Mouse (Mus musculus) kidney, embryonic 16.5 days (tissue): Measurements from ENCODE around the gene Ncoa1. TPM values are rescaled to one million over a fixed set of nuclear protein-coding genes. Genes with fewer than 3 reads are reported as not detected.
A peak's percentile ranks its signal among the peaks of the same experiment; 100 is the strongest.

Experiments used
- ATAC-seq: fragments of 200-750 bp; cut with Nextera tagmentation; 2 replicates; pipeline ENCODE4 v1.8.0; 2017; ENCODE audit warnings: moderate TSS enrichment; ENCODE audit not compliant: low FRiP score, low TSS enrichment
- H3K27ac ChIP-seq: fragments of 300-500 bp; sonication (generic); 2 replicates; pipeline ENCODE4 v1.5.1; 2014; ENCODE audit warnings: low read length
- H3K27me3 ChIP-seq: fragments of 300-500 bp; sonication (generic); 2 replicates; pipeline ENCODE4 v1.6.1; 2014; ENCODE audit warnings: low read length, control low read depth, mixed read lengths; ENCODE audit not compliant: insufficient read depth
- H3K36me3 ChIP-seq: fragments of 300-500 bp; sonication (generic); 2 replicates; pipeline ENCODE4 v1.6.1; 2014; ENCODE audit warnings: low read length, control low read depth, mixed read lengths; ENCODE audit not compliant: insufficient read depth
- H3K4me1 ChIP-seq: fragments of 300-500 bp; sonication (generic); 2 replicates; pipeline ENCODE4 v1.6.1; 2014; ENCODE audit warnings: low read length, control low read depth, mixed read lengths; ENCODE audit not compliant: insufficient read depth
- H3K4me2 ChIP-seq: fragments of 300-500 bp; sonication (generic); replicated peaks from 2 replicates; pipeline ENCODE4 v1.6.1; 2014; ENCODE audit warnings: low read depth, low read length
- H3K4me3 ChIP-seq: fragments of 300-500 bp; sonication (generic); 2 replicates; pipeline ENCODE4 v1.5.1; 2014; ENCODE audit warnings: mild to moderate bottlenecking, low read length
- H3K9ac ChIP-seq: fragments of 300-500 bp; sonication (generic); replicated peaks from 2 replicates; pipeline ENCODE4 v1.6.1; 2014; ENCODE audit warnings: low read length
- H3K9me3 ChIP-seq: fragments of 300-500 bp; sonication (generic); 2 replicates; pipeline ENCODE4 v1.6.1; 2016; ENCODE audit warnings: low read length, control low read depth
- WGBS: fragments of 180-500 bp; shearing (Covaris S2); extraction: QIAGEN DNeasy Blood & Tissue Kit; methylation state at CpG from one replicate; pipeline ENCODE4 v1.1.7; 2014; 5-methylcytosine and 5-hydroxymethylcytosine counted together
- polyA plus RNA-seq: library from polyadenylated mRNA; unstranded; fragments of >200 nt; fragmentation: Nextera tagmentation; extraction: Ambion mirVana; gene quantifications from 2 replicates; pipeline ENCODE4 v1.2.1, GENCODE M21; 2015

The Ncoa1 gene
- 5.6 and 6.6 TPM in 2 replicates for polyA plus RNA-seq

- 1% methylated on average over 77 of the region's 98 CpGs for WGBS
- Histone ChIP-seq H3K27me3 (peaks cover 2% of the 10 kb centered on the region; the same call in 1 of the 2 replicates), H3K9me3 (no peaks in the 10 kb centered on the region), H3K4me2 (peak within 1 kb of the TSS; percentile 83), H3K4me1 (peaks cover 16% of the 10 kb centered on the region), H3K27ac (peak within 1 kb of the TSS; percentile 91), H3K36me3 (no peaks in the 10 kb centered on the region), H3K4me3 (peak within 1 kb of the TSS; percentile 96), H3K9ac (peak within 1 kb of the TSS; percentile 92)
- ATAC-seq: peak; percentile 95
Measured at GRCm38 (mm10) chr12:4476832-4477671, at the start of gene Ncoa1. TSS of gene Ncoa1 (minus strand) at chr12:4477182.

GRCm38 (mm10) chr12:4524546-4524945 is 47.6 kb upstream of the Ncoa1 start:
- no peak overlapping the region for H3K9ac ChIP-seq
- WGBS: 41% methylated on average over 6 of the region's 7 CpGs
- ATAC-seq: no peak

GRCm38 (mm10) chr12:4523688-4524298 is 46.8 kb upstream of the Ncoa1 start:
- H3K4me1 ChIP-seq: peaks cover 10% of the 10 kb centered on the region; the same call in 1 of the 2 replicates
- no peaks in the 10 kb centered on the region for H3K27me3 ChIP-seq
- no peak overlapping the region for H3K4me3 ChIP-seq
- peak overlapping the region; percentile 44 for H3K4me2 ChIP-seq
- H3K9me3 ChIP-seq: no peaks in the 10 kb centered on the region
- H3K9ac ChIP-seq: peak overlapping the region; percentile 46; the same call in 1 of the 2 replicates
- no peak for ATAC-seq
- peak overlapping the region; percentile 69; the same call in 1 of the 2 replicates for H3K27ac ChIP-seq
- no peaks in the 10 kb centered on the region for H3K36me3 ChIP-seq
- 42% methylated on average over 9 of the region's 9 CpGs for WGBS

More at GRCm38 (mm10) chr12:4524546-4524945, 47.6 kb upstream of the Ncoa1 start:
- H3K27ac ChIP-seq: no peak overlapping the region
- H3K9me3 ChIP-seq: no peaks in the 10 kb centered on the region; the same call in 1 of the 2 replicates
- no peaks in the 10 kb centered on the region for H3K36me3 ChIP-seq
- H3K4me3 ChIP-seq: no peak overlapping the region
- peaks cover 10% of the 10 kb centered on the region; the same call in 1 of the 2 replicates for H3K4me1 ChIP-seq
- H3K4me2 ChIP-seq: no peak overlapping the region
- H3K27me3 ChIP-seq: no peaks in the 10 kb centered on the region

- H3K36me3 ChIP-seq: no peaks in the 10 kb centered on the region
- peaks cover 10% of the 10 kb centered on the region; the same call in 1 of the 2 replicates for H3K4me1 ChIP-seq
- 0 out of 2 replicates have a peak overlapping the region, but pooled peaks have one; percentile 2 for H3K4me3 ChIP-seq
- WGBS: 3% methylated on average over 10 of the region's 10 CpGs
- peak overlapping the region; percentile 46 for H3K9ac ChIP-seq
- no peaks in the 10 kb centered on the region for H3K9me3 ChIP-seq
- peak overlapping the region; percentile 69; the same call in 1 of the 2 replicates for H3K27ac ChIP-seq
- H3K27me3 ChIP-seq: no peaks in the 10 kb centered on the region
- ATAC-seq: peak; percentile 85
- peak overlapping the region; percentile 44 for H3K4me2 ChIP-seq
Measured at GRCm38 (mm10) chr12:4523208-4523607, 46.2 kb upstream of the Ncoa1 start.

- peak overlapping the region; percentile 16; the same call in 1 of the 2 replicates for H3K4me3 ChIP-seq
- peak overlapping the region; percentile 34 for H3K4me2 ChIP-seq
- H3K9me3 ChIP-seq: no peaks in the 10 kb centered on the region
- no peaks in the 10 kb centered on the region for H3K36me3 ChIP-seq
- H3K4me1 ChIP-seq: peaks cover 14% of the 10 kb centered on the region; the same call in 1 of the 2 replicates
- 33% methylated on average over 11 of the region's 11 CpGs for WGBS
- H3K27ac ChIP-seq: peak overlapping the region; percentile 40
- ATAC-seq: peak; percentile 68
- H3K9ac ChIP-seq: peak overlapping the region; percentile 50; the same call in 1 of the 2 replicates
- H3K27me3 ChIP-seq: no peaks in the 10 kb centered on the region
Measured at GRCm38 (mm10) chr12:4518957-4519356, 42.0 kb upstream of the Ncoa1 start.

- H3K27me3 ChIP-seq: no peaks in the 10 kb centered on the region
- H3K36me3 ChIP-seq: no peaks in the 10 kb centered on the region
- H3K4me1 ChIP-seq: no peaks in the 10 kb centered on the region
- peak overlapping the region; percentile 29 for H3K4me2 ChIP-seq
- ATAC-seq: peak; percentile 61
- peak overlapping the region; percentile 5; the same call in 1 of the 2 replicates for H3K4me3 ChIP-seq
- H3K27ac ChIP-seq: peak overlapping the region; percentile 10; the same call in 1 of the 2 replicates
- WGBS: 35% methylated on average over 12 of the region's 12 CpGs
- 0 out of 2 replicates have a peak overlapping the region, but pooled peaks have one; percentile 4 for H3K9ac ChIP-seq
- no peaks in the 10 kb centered on the region for H3K9me3 ChIP-seq
Measured at GRCm38 (mm10) chr12:4509591-4510061, 32.6 kb upstream of the Ncoa1 start.

GRCm38 (mm10) chr12:4508182-4508581 is 31.2 kb upstream of the Ncoa1 start:
- ATAC-seq: no peak
- 54% methylated on average over 1 of the region's 1 CpGs for WGBS
- Histone ChIP-seq H3K27ac (no peak overlapping the region), H3K9ac (no peak overlapping the region), H3K27me3 (no peaks in the 10 kb centered on the region), H3K4me1 (no peaks in the 10 kb centered on the region), H3K4me3 (no peak overlapping the region), H3K36me3 (no peaks in the 10 kb centered on the region), H3K4me2 (no peak overlapping the region), H3K9me3 (no peaks in the 10 kb centered on the region)

- Histone ChIP-seq H3K9ac (no peak overlapping the region), H3K4me3 (no peak overlapping the region), H3K27ac (no peak overlapping the region), H3K27me3 (no peaks in the 10 kb centered on the region), H3K9me3 (no peaks in the 10 kb centered on the region), H3K36me3 (no peaks in the 10 kb centered on the region), H3K4me1 (no peaks in the 10 kb centered on the region), H3K4me2 (no peak overlapping the region)
- WGBS: 23% methylated on average over 6 of the region's 6 CpGs
- no peak for ATAC-seq
Measured at GRCm38 (mm10) chr12:4507461-4507860, 30.5 kb upstream of the Ncoa1 start.

- 45% methylated on average over 7 of the region's 7 CpGs for WGBS
- Histone ChIP-seq H3K27ac (no peak overlapping the region), H3K27me3 (no peaks in the 10 kb centered on the region), H3K9ac (no peak overlapping the region), H3K9me3 (no peaks in the 10 kb centered on the region), H3K36me3 (no peaks in the 10 kb centered on the region), H3K4me2 (no peak overlapping the region), H3K4me3 (no peak overlapping the region), H3K4me1 (no peaks in the 10 kb centered on the region)
- ATAC-seq: no peak
Measured at GRCm38 (mm10) chr12:4506810-4507430, 29.9 kb upstream of the Ncoa1 start.
